In genomic region chr9:111611341-111611740, GRCm38 (mm10) we compare ENCODE assay signal across 20 mouse cellular contexts.
DNase-seq lines count a peak whose midpoint lies in the region; ATAC-seq and TF ChIP-seq lines count a peak whose summit lies in the region.
"Had no signal": no experiment of that assay in that cellular context is flagged by ENCODE, and none has a peak within 500 bp of the region (broad histone marks: within the 10 kb centered on the region; RNA-seq: fewer than 3 reads in every experiment).

No protein-coding gene starts in this region.

- H3K9ac ChIP-seq in heart, embryonic 11.5 days (ENCODE audit: low read depth, low read length) = no peak overlapping the region
- H3K9ac ChIP-seq: embryonic facial prominence, embryonic 12.5 days; embryonic facial prominence, embryonic 15.5 days; forebrain, postnatal 0 days; hindbrain, embryonic 12.5 days; hindbrain, embryonic 15.5 days had no signal

- H3K4me2 ChIP-seq in heart, embryonic 11.5 days = no peak overlapping the region
- H3K4me2 ChIP-seq: embryonic facial prominence, embryonic 12.5 days; embryonic facial prominence, embryonic 15.5 days; hindbrain, embryonic 12.5 days; hindbrain, embryonic 15.5 days had no signal

- no peaks in the 10 kb centered on the region for H3K9me3 ChIP-seq in heart, embryonic 11.5 days (replicated peaks; ENCODE audit: control insufficient read depth, low read length)
- H3K9me3 ChIP-seq: embryonic facial prominence, embryonic 12.5 days; embryonic facial prominence, embryonic 15.5 days; heart, embryonic 10.5 days; hindbrain, embryonic 12.5 days; hindbrain, embryonic 15.5 days had no signal

- no peak for TF ChIP-seq CTCF in left cerebral cortex, adult 2 months (IDR thresholded peaks at IDR 0.05)

- no peak overlapping the region for H3K4me3 ChIP-seq in heart, embryonic 11.5 days (ENCODE audit: low read depth, low read length)
- H3K4me3 ChIP-seq in left cerebral cortex, adult 2 months = no peak overlapping the region
- H3K4me3 ChIP-seq: embryonic facial prominence, embryonic 12.5 days; embryonic facial prominence, embryonic 15.5 days; heart, adult 2 months; heart, embryonic 10.5 days; hindbrain, embryonic 12.5 days; hindbrain, embryonic 15.5 days had no signal

- H3K27me3 ChIP-seq in heart, embryonic 11.5 days (ENCODE audit: control insufficient read depth, insufficient read depth, low read length) = no peaks in the 10 kb centered on the region
- H3K27me3 ChIP-seq: embryonic facial prominence, embryonic 12.5 days; embryonic facial prominence, embryonic 15.5 days; hindbrain, embryonic 12.5 days; hindbrain, embryonic 15.5 days had no signal

- H3K36me3 ChIP-seq in heart, embryonic 11.5 days (ENCODE audit: control insufficient read depth, insufficient read depth, low read length) = no peaks in the 10 kb centered on the region
- H3K36me3 ChIP-seq: embryonic facial prominence, embryonic 12.5 days; embryonic facial prominence, embryonic 15.5 days; heart, embryonic 10.5 days; hindbrain, embryonic 12.5 days; hindbrain, embryonic 15.5 days had no signal

- intact Hi-C loops in left cerebral cortex, adult 2 months (cut with DNase I) = no loop called here

- WGBS in heart, embryonic 11.5 days (ENCODE audit: insufficient replicate concordance) = 33% methylated on average over 3 of the region's 3 CpGs

- peak; percentile 57 for DNase-seq in heart, adult 11 months
- peak; percentile 61 for DNase-seq in adrenal gland, adult 8-10 months
- DNase-seq in adrenal gland, postnatal 25 days = peak; percentile 16
- no peak for DNase-seq in left cerebral cortex, adult 2 months (ENCODE audit: extremely low spot score in 1 of 2, low spot score in 2 of 2)
- DNase-seq in cerebellum, postnatal 36 days = no peak
- DNase-seq: cerebellum, adult 18-20 months; cerebellum, adult 9-10 months; cerebellum, postnatal 14 days; forebrain, postnatal 0 days; gastrocnemius, postnatal 25 days; heart, adult 2 months had no signal

- H3K27ac ChIP-seq in heart, embryonic 11.5 days (ENCODE audit: low read depth, low read length) = no peak overlapping the region
- H3K27ac ChIP-seq in left cerebral cortex, adult 2 months = no peak overlapping the region
- H3K27ac ChIP-seq: embryonic facial prominence, embryonic 12.5 days; embryonic facial prominence, embryonic 15.5 days; heart, adult 2 months; heart, embryonic 10.5 days; hindbrain, embryonic 12.5 days; hindbrain, embryonic 15.5 days had no signal

- no peak for ATAC-seq in heart, embryonic 11.5 days (replicated peaks; ENCODE audit: insufficient number of reproducible peaks, low FRiP score, low TSS enrichment)
- ATAC-seq: activated CD4-positive, CD25-positive, alpha-beta regulatory T cell, adult 4 months; forebrain, embryonic 14.5 days; forebrain, postnatal 0 days; intestine, postnatal 0 days had no signal

- no peaks in the 10 kb centered on the region; the same call in 1 of the 2 replicates for H3K4me1 ChIP-seq in heart, embryonic 11.5 days (ENCODE audit: control insufficient read depth, insufficient read depth, low read length)
- H3K4me1 ChIP-seq: embryonic facial prominence, embryonic 12.5 days; embryonic facial prominence, embryonic 15.5 days; hindbrain, embryonic 12.5 days; hindbrain, embryonic 15.5 days had no signal

Comparison
In these comparisons a context has a peak if more than half of its experiments do, and no peak if none do; other contexts are left out.
1. DNase-seq: peak in heart, adult 11 months (single experiment), adrenal gland, adult 8-10 months (single experiment) and adrenal gland, postnatal 25 days (single experiment); none in left cerebral cortex, adult 2 months (0 of 2) and cerebellum, postnatal 36 days (0 of 2).